Mouse (Mus musculus): ENCODE measurements around the gene Aip. TPM values are rescaled to one million over a fixed set of nuclear protein-coding genes. Genes with fewer than 3 reads are reported as not detected.
A peak's percentile ranks its signal among the peaks of the same experiment; 100 is the strongest.

Gene Aip
- polyA plus RNA-seq, 1 experiment from 2014 or later, result 93.8 TPM

DNA sequence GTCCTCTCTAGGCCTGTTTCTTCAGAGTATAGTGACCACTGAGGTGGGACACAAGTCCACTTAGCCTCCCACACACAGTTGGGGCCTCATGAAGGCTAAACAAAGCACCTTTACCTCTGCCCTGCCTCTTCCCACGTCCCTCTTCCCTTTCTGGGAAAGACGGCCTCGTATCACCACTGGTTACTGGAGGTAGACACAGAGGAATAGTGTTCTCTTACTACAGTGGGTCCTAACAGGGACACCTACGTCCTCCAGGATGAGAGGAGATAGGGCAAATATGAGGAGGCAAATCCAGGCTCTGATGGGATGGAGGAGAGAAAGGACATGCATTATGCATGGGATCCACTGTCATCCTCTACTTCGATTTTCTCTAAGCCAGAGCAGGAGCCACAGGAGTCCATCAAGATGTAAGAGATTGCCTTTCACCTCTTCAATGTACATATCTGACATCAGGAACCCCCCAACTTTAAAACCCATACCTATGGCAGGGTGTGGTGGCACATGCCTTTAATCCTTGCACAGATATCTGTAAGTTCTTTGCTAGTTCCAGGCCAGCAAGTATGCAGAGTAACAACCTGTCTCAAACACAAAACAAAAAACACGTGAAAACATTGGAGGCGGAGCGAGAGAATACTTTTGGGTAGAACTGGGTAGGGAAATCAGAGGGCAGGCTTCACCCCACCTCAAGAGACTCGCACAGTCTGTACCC, 22.3 kb upstream of the Aip start:
- Histone ChIP-seq H3K27me3 (ENCODE audit: control insufficient read depth, insufficient read depth, low read length) (no peaks in the 10 kb centered on the region), H3K36me3 (replicated peaks; ENCODE audit: control insufficient read depth, insufficient read depth) (peaks cover 20% of the 10 kb centered on the region), H3K27ac (peak overlapping the region; percentile 61; the same call in 1 of the 2 replicates), H3K4me3 (replicated peaks; ENCODE audit: low read length) (peak overlapping the region; percentile 80), H3K4me1 (replicated peaks; ENCODE audit: control insufficient read depth, insufficient read depth, low read length) (peaks cover 14% of the 10 kb centered on the region), H3K4me2 (replicated peaks) (peak overlapping the region; percentile 75), H3K9ac (peak overlapping the region; percentile 87), H3K9me3 (ENCODE audit: control insufficient read depth, low read length) (no peaks in the 10 kb centered on the region)
- WGBS, result 33% methylated on average over 9 of the region's 9 CpGs
- no peak for DNase-seq (ENCODE audit: low spot score)
- peak; percentile 19 for ATAC-seq (ENCODE audit: low FRiP score)

DNA sequence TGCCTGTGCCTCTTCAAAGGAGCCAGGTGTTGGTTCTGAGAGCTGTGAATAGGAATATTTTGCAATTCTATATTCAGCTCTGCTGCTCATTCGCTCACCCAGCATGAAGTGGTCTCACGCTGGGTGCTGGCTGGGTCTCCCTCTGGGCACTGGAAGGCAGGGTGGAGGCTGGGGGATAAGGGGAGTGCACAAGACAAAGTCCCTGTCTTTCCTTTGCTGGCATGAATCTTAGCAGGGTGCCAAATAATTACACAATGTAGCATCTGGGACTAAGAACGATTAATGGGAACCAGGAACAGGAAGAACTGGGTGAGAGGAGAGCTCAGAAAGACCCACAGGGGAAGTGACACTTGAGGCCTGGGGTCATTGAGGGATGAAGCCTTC, 21.4 kb upstream of the Aip start:
- no peak overlapping the region for H3K9ac ChIP-seq
- H3K4me3 ChIP-seq (replicated peaks; ENCODE audit: low read length), result no peak overlapping the region
- H3K27me3 ChIP-seq (ENCODE audit: control insufficient read depth, insufficient read depth, low read length), result no peaks in the 10 kb centered on the region
- peaks cover 11% of the 10 kb centered on the region for H3K36me3 ChIP-seq (replicated peaks; ENCODE audit: control insufficient read depth, insufficient read depth)
- H3K9me3 ChIP-seq (ENCODE audit: control insufficient read depth, low read length), result no peaks in the 10 kb centered on the region
- no peak overlapping the region for H3K4me2 ChIP-seq (replicated peaks)
- ATAC-seq (ENCODE audit: low FRiP score) (no peak), DNase-seq (ENCODE audit: low spot score) (no peak)
- no peak overlapping the region for H3K27ac ChIP-seq
- peaks cover 14% of the 10 kb centered on the region for H3K4me1 ChIP-seq (replicated peaks; ENCODE audit: control insufficient read depth, insufficient read depth, low read length)
- WGBS, result 50% methylated on average over 3 of the region's 3 CpGs

DNA sequence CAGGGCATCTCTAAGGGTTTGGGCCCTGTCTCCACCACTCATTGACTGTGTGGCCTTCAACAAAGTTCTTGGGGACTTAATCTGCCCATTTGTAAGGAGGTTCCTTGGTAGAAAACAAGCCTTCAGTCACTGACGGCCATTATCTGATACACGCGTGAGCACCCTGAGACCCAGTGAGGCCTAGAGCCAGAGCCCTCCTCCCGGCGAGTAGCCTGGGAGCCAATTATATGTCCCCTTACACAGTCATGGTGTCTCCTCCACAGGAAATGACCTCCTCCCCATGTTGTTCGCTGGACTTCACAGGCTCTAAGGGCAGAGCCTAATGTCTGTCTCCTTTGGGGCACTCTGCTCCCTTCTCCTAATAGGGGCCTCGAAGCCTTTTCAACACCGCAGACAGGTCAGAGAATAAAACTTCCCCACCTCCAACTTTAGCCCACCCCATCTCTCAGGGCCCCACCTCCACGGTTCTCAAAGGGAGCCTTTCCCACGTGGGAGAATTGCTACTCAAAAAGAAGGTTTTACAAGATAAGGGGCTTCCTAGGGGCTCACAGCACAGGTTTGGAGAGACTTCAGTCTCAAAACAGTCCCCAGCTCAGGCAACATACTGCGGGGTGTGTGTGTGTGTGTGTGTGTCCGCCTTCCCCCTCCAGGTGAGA, 20.8 kb upstream of the Aip start:
- H3K9me3 ChIP-seq (ENCODE audit: control insufficient read depth, low read length), result no peaks in the 10 kb centered on the region
- peaks cover 14% of the 10 kb centered on the region for H3K4me1 ChIP-seq (replicated peaks; ENCODE audit: control insufficient read depth, insufficient read depth, low read length)
- H3K4me3 ChIP-seq (replicated peaks; ENCODE audit: low read length), result no peak overlapping the region
- H3K36me3 ChIP-seq (replicated peaks; ENCODE audit: control insufficient read depth, insufficient read depth), result peaks cover 8% of the 10 kb centered on the region
- H3K9ac ChIP-seq, result no peak overlapping the region
- ATAC-seq (ENCODE audit: low FRiP score), result no peak
- no peak for DNase-seq (ENCODE audit: low spot score)
- no peak overlapping the region for H3K4me2 ChIP-seq (replicated peaks)
- H3K27ac ChIP-seq, result no peak overlapping the region
- H3K27me3 ChIP-seq (ENCODE audit: control insufficient read depth, insufficient read depth, low read length), result no peaks in the 10 kb centered on the region
- WGBS, result 65% methylated on average over 12 of the region's 12 CpGs

DNA sequence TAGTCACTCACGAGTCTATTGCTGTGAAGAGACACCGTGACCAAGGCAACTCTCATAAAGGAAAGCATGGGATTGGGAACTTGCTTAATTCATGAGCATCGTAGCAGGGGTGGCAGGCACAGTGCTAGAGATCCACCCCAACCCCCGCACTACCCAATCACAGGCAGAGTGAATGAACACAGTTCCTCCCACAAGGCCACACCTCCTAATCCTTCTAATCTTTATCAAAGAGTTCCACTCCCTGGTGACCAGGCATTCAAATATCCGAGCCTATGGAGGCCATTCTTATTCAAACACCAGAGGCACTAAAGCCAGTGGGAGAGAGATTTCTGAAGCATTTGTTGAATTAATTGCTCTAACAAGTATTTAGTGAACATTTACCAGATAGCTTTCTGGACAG, 20.3 kb upstream of the Aip start:
- no peak overlapping the region for H3K27ac ChIP-seq
- ATAC-seq (ENCODE audit: low FRiP score), result no peak
- H3K9ac ChIP-seq, result no peak overlapping the region
- H3K27me3 ChIP-seq (ENCODE audit: control insufficient read depth, insufficient read depth, low read length), result no peaks in the 10 kb centered on the region
- no peak overlapping the region for H3K4me2 ChIP-seq (replicated peaks)
- no peaks in the 10 kb centered on the region for H3K9me3 ChIP-seq (ENCODE audit: control insufficient read depth, low read length)
- WGBS, result 89% methylated on average over 5 of the region's 5 CpGs
- peaks cover 2% of the 10 kb centered on the region for H3K36me3 ChIP-seq (replicated peaks; ENCODE audit: control insufficient read depth, insufficient read depth)
- no peak overlapping the region for H3K4me3 ChIP-seq (replicated peaks; ENCODE audit: low read length)
- no peak for DNase-seq (ENCODE audit: low spot score)
- H3K4me1 ChIP-seq (replicated peaks; ENCODE audit: control insufficient read depth, insufficient read depth, low read length), result peaks cover 14% of the 10 kb centered on the region

DNA sequence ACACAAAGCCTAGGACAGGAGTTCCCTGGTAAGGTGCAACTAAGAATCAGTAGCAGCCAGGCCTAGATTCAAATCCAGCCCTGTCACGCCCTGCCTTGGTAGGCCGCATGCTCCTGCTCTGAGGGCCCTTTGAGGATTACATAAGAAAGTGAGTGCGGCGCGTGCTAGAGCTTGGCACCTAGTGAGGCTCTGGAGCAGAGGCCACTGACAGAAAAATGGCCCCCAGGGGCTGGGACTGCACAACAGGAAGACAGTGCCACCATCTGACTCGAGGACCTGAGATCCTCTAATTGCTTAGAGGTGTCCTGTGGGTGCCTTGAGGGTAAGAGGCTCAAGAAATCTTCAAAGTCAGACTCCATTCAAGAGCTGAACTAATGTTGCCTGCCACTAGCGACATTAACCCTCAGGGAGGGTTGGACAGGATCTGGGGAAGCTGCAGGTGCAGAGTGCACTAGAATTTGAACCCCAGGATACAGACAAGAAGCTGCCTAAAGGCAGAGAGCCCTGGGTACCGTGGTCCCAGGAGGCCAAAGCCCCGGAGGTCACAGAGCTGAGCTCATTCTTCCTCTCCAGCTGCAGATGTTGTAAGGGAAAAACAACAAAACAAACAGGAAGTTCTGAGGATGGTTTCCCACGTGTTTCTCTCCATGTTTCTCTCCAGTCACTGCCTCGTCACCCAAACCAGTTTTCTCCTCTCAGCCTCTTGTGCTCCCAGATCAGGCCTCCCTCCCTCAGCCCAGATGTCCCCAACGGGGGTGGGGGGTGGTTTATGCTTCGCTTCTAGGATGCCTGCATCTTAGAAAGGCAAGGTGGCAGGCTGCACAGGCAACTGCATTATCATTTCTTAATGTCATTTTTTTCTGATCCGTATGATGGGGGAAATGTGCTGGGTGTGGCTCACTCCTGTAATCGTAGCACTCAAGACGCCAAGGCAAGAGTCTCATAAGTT, 19.2 kb upstream of the Aip start:
- Histone ChIP-seq H3K9ac (no peak overlapping the region), H3K4me1 (replicated peaks; ENCODE audit: control insufficient read depth, insufficient read depth, low read length) (peaks cover 14% of the 10 kb centered on the region), H3K4me3 (replicated peaks; ENCODE audit: low read length) (no peak overlapping the region), H3K4me2 (replicated peaks) (no peak overlapping the region), H3K9me3 (ENCODE audit: control insufficient read depth, low read length) (no peaks in the 10 kb centered on the region), H3K36me3 (replicated peaks; ENCODE audit: control insufficient read depth, insufficient read depth) (no peaks in the 10 kb centered on the region), H3K27ac (no peak overlapping the region), H3K27me3 (ENCODE audit: control insufficient read depth, insufficient read depth, low read length) (no peaks in the 10 kb centered on the region)
- ATAC-seq (ENCODE audit: low FRiP score) (no peak), DNase-seq (ENCODE audit: low spot score) (no peak)
- WGBS, result 84% methylated on average over 16 of the region's 16 CpGs

DNA sequence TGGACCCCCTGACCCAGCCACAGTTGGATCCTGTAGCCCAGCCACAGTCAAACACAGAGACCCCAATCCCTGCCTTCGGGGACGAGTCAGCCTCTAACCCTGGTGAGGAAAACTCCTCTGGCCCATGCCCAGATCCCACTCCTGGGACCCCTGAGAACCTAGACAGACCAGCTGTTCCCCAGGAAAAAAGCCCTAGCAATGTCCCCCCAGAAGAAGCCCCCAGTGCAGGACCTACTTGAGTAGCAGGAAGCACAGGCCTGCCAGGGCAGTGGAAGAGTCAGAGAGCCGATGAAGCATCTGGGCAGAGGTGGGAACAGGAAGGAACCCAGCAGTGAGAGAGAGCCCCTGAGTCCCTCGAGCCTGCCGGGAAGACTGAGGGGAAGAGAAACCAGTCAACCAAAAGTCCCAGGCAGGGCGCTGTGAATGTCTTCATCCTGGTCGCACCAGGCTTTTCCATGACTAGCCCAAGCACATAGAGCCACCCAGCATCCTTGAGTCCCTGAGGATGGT, 18.2 kb upstream of the Aip start, which contains the start of gene Cabp4:
TSS of gene Cabp4 (minus strand) at position 275 of the 510 bp plus-strand sequence.
- Histone ChIP-seq H3K27ac (no peak within 1 kb of the TSS), H3K27me3 (ENCODE audit: control insufficient read depth, insufficient read depth, low read length) (no peaks in the 10 kb centered on the region), H3K4me3 (replicated peaks; ENCODE audit: low read length) (no peak within 1 kb of the TSS), H3K4me2 (replicated peaks) (no peak within 1 kb of the TSS), H3K36me3 (replicated peaks; ENCODE audit: control insufficient read depth, insufficient read depth) (no peaks in the 10 kb centered on the region), H3K4me1 (replicated peaks; ENCODE audit: control insufficient read depth, insufficient read depth, low read length) (peaks cover 5% of the 10 kb centered on the region; the same call in 1 of the 2 replicates), H3K9me3 (ENCODE audit: control insufficient read depth, low read length) (no peaks in the 10 kb centered on the region), H3K9ac (no peak within 1 kb of the TSS)
- DNase-seq (ENCODE audit: low spot score) (no peak), ATAC-seq (ENCODE audit: low FRiP score) (no peak)
- 84% methylated on average over 7 of the region's 7 CpGs for WGBS

DNA sequence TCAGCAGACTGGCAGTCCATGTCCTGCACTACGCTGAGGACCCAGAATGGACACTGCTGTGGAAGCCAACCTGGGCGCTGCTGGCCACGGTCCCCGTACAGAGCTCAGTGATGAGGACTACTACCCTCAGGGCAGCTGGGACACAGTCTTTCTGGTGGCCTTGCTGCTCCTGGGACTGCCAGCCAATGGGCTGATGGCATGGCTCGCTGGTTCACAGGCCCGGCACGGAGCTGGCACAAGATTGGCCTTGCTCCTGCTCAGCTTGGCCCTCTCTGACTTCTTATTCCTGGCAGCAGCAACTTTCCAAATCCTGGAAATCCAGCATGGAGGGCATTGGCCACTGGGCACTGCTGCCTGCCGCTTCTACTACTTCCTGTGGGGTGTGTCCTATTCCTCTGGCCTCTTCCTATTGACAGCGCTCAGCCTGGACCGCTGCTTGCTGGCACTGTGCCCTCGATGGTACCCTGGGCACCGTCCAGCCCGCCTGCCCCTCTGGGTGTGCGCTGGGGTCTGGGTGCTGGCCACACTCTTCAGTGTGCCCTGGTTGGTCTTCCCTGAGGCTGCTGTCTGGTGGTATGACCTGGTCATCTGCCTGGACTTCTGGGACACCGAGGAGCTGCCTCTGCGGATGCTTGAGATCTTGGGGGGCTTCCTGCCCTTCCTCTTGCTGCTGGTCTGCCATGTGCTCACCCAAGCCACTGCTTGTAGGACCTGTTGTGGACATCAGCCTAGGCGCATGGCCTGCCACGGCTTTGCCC, 16.9 kb upstream of the Aip start:
- Histone ChIP-seq H3K36me3 (replicated peaks; ENCODE audit: control insufficient read depth, insufficient read depth) (no peaks in the 10 kb centered on the region), H3K27ac (no peak overlapping the region), H3K27me3 (ENCODE audit: control insufficient read depth, insufficient read depth, low read length) (no peaks in the 10 kb centered on the region), H3K9me3 (ENCODE audit: control insufficient read depth, low read length) (no peaks in the 10 kb centered on the region), H3K4me2 (replicated peaks) (no peak overlapping the region), H3K4me1 (replicated peaks; ENCODE audit: control insufficient read depth, insufficient read depth, low read length) (peaks cover under 1% of the 10 kb centered on the region; the same call in 1 of the 2 replicates), H3K9ac (no peak overlapping the region), H3K4me3 (replicated peaks; ENCODE audit: low read length) (no peak overlapping the region)
- DNase-seq (ENCODE audit: low spot score), result no peak
- WGBS, result 92% methylated on average over 18 of the region's 18 CpGs
- no peak for ATAC-seq (ENCODE audit: low FRiP score)

DNA sequence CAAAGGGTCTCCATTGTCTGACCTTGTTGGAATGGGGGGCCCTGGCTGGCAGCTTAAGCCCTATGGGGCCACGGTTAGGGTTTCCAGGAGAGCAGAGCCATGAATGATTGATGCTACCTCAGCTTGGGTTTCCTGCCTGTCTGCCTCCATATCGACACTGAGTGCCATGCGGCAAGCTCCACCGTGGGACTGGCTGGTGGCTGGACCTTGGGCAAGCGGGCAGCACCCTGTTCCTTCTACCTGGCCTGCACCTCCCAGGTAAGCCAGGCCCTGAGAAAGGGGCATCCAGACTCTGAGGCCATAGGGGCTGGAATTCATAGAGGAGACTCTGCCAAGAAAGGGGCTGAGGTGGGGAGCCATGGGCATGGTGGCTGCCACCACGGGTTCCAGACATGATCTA, 14.5 kb upstream of the Aip start:
- Histone ChIP-seq H3K27ac (no peak overlapping the region), H3K36me3 (replicated peaks; ENCODE audit: control insufficient read depth, insufficient read depth) (no peaks in the 10 kb centered on the region), H3K4me2 (replicated peaks) (no peak overlapping the region), H3K9ac (no peak overlapping the region), H3K4me1 (replicated peaks; ENCODE audit: control insufficient read depth, insufficient read depth, low read length) (no peaks in the 10 kb centered on the region), H3K27me3 (ENCODE audit: control insufficient read depth, insufficient read depth, low read length) (no peaks in the 10 kb centered on the region), H3K4me3 (replicated peaks; ENCODE audit: low read length) (no peak overlapping the region), H3K9me3 (ENCODE audit: control insufficient read depth, low read length) (no peaks in the 10 kb centered on the region)
- no peak for ATAC-seq (ENCODE audit: low FRiP score)
- no peak for DNase-seq (ENCODE audit: low spot score)
- WGBS, result 87% methylated on average over 6 of the region's 6 CpGs

All from hindbrain, embryonic 14.5 days (tissue).